Mouse (Mus musculus) embryonic fibroblast, embryonic 13.5 days (primary cell): ENCODE results near the gene Pard3. TPM values are rescaled to one million over a fixed set of nuclear protein-coding genes. Genes with fewer than 3 reads are reported as not detected.

Experiments
- H3K27ac ChIP-seq: 2 replicates; pipeline ENCODE4 v1.5.1; 2012; ENCODE audit warnings: low read length, control low read depth, inconsistent platforms; ENCODE audit not compliant: insufficient read depth
- H3K4me1 ChIP-seq: 2 replicates; pipeline ENCODE4 v1.6.1; 2011; ENCODE audit warnings: low read length; ENCODE audit not compliant: control insufficient read depth, insufficient read depth
- H3K4me3 ChIP-seq: 2 replicates; pipeline ENCODE4 v1.5.1; 2011; ENCODE audit warnings: mild to moderate bottlenecking, control low read depth, low read length; ENCODE audit not compliant: insufficient read depth
- CTCF ChIP-seq: IDR thresholded peaks from 2 replicates; pipeline ENCODE4 v1.5.1; 2011; ENCODE audit warnings: mild to moderate bottlenecking, control low read depth, low read length, moderate library complexity, borderline replicate concordance; ENCODE audit not compliant: insufficient read depth
- POLR2A ChIP-seq: IDR thresholded peaks from 2 replicates; pipeline ENCODE4 v1.6.1; 2011; ENCODE audit warnings: low read depth, mild to moderate bottlenecking, control low read depth, low read length, moderate library complexity
- polyA plus RNA-seq: library from polyadenylated mRNA; stranded (reverse); fragments of >200 nt; gene quantifications from 2 replicates; pipeline ENCODE4 v1.2.4, GENCODE M21; 2011; ENCODE audit warnings: low read depth; ENCODE audit not compliant: missing spikeins, insufficient read length

The Pard3 gene
- polyA plus RNA-seq, 1 experiment: 34.4 TPM

- no peak overlapping the region for H3K27ac ChIP-seq
- H3K4me3 ChIP-seq: no peak overlapping the region
- H3K4me1 ChIP-seq: no peaks in the 10 kb centered on the region; the same call in 1 of the 2 replicates
- TF ChIP-seq POLR2A: no peak
- TF ChIP-seq CTCF: no peak
Observed at GRCm38 (mm10) chr8:127540273-127540672, 476.6 kb downstream of the Pard3 start.

- H3K4me3 ChIP-seq: no peak overlapping the region
- no peak overlapping the region for H3K27ac ChIP-seq
- H3K4me1 ChIP-seq: no peaks in the 10 kb centered on the region; the same call in 1 of the 2 replicates
- no peak for TF ChIP-seq CTCF
- no peak for TF ChIP-seq POLR2A
Observed at GRCm38 (mm10) chr8:127542162-127542561, 478.5 kb downstream of the Pard3 start.

- Histone ChIP-seq H3K4me1 (no peaks in the 10 kb centered on the region; the same call in 1 of the 2 replicates), H3K27ac (no peak overlapping the region), H3K4me3 (no peak overlapping the region)
- TF ChIP-seq CTCF (no peak), POLR2A (no peak)
Observed at GRCm38 (mm10) chr8:127543676-127544075, 480.0 kb downstream of the Pard3 start.

- Histone ChIP-seq H3K4me1 (no peaks in the 10 kb centered on the region; the same call in 1 of the 2 replicates), H3K27ac (no peak overlapping the region)
- no peak for TF ChIP-seq CTCF
- no peak for TF ChIP-seq POLR2A
Observed at GRCm38 (mm10) chr8:127546161-127546560, 482.5 kb downstream of the Pard3 start.

GRCm38 (mm10) chr8:127550928-127551327, 487.2 kb downstream of the Pard3 start:
- TF ChIP-seq POLR2A (no peak), CTCF (no peak)
- Histone ChIP-seq H3K4me1 (no peaks in the 10 kb centered on the region; the same call in 1 of the 2 replicates), H3K4me3 (no peak overlapping the region)

More at GRCm38 (mm10) chr8:127546161-127546560, 482.5 kb downstream of the Pard3 start:
- no peak overlapping the region for H3K4me3 ChIP-seq

GRCm38 (mm10) chr8:127552161-127552595, 488.5 kb downstream of the Pard3 start:
- Histone ChIP-seq H3K4me3 (no peak overlapping the region), H3K4me1 (no peaks in the 10 kb centered on the region; the same call in 1 of the 2 replicates), H3K27ac (no peak overlapping the region)
- TF ChIP-seq POLR2A (no peak), CTCF (no peak)

More at GRCm38 (mm10) chr8:127550928-127551327, 487.2 kb downstream of the Pard3 start:
- no peak overlapping the region for H3K27ac ChIP-seq

- no peak overlapping the region for H3K27ac ChIP-seq
- no peak for TF ChIP-seq POLR2A
- no peak for TF ChIP-seq CTCF
- no peak overlapping the region for H3K4me3 ChIP-seq
- H3K4me1 ChIP-seq: no peaks in the 10 kb centered on the region; the same call in 1 of the 2 replicates
Observed at GRCm38 (mm10) chr8:127552836-127553235, 489.1 kb downstream of the Pard3 start.

- H3K4me1 ChIP-seq: no peaks in the 10 kb centered on the region; the same call in 1 of the 2 replicates
- no peak overlapping the region for H3K27ac ChIP-seq
- TF ChIP-seq CTCF (no peak), POLR2A (no peak)
- H3K4me3 ChIP-seq: no peak overlapping the region
Observed at GRCm38 (mm10) chr8:127553582-127553981, 489.9 kb downstream of the Pard3 start.

- Histone ChIP-seq H3K27ac (no peak overlapping the region), H3K4me3 (no peak overlapping the region), H3K4me1 (no peaks in the 10 kb centered on the region; the same call in 1 of the 2 replicates)
- TF ChIP-seq CTCF: no peak
- no peak for TF ChIP-seq POLR2A
Observed at GRCm38 (mm10) chr8:127555795-127556194, 492.1 kb downstream of the Pard3 start.

GRCm38 (mm10) chr8:127556964-127557363, 493.3 kb downstream of the Pard3 start:
- TF ChIP-seq POLR2A: no peak
- no peak for TF ChIP-seq CTCF
- Histone ChIP-seq H3K4me1 (no peaks in the 10 kb centered on the region; the same call in 1 of the 2 replicates), H3K27ac (no peak overlapping the region)

More at GRCm38 (mm10) chr8:127556964-127557363, 493.3 kb downstream of the Pard3 start:
- no peak overlapping the region for H3K4me3 ChIP-seq
